Comparison of ENCODE assay signal across 17 mouse cellular contexts in genomic region chr1:84890005-84890393, GRCm38 (mm10). TPM values are rescaled to one million over a fixed set of nuclear protein-coding genes. Genes with fewer than 3 reads are reported as not detected.
DNase-seq lines count a peak whose midpoint lies in the region; ATAC-seq and TF ChIP-seq lines count a peak whose summit lies in the region.
"Had no signal": no experiment of that assay in that cellular context is flagged by ENCODE, and none has a peak within 500 bp of the region (broad histone marks: within the 10 kb centered on the region; RNA-seq: fewer than 3 reads in every experiment).

No protein-coding gene starts in this region.

- H3K4me3 ChIP-seq in kidney, embryonic 15.5 days (replicated peaks): no peak overlapping the region
- H3K4me3 ChIP-seq in forebrain, embryonic 15.5 days: no peak overlapping the region
- 0 out of 2 replicates have a peak overlapping the region, but pooled peaks have one; percentile 14 for H3K4me3 ChIP-seq in midbrain, embryonic 10.5 days
- no peak overlapping the region for H3K4me3 ChIP-seq in kidney, adult 2 months (ENCODE audit: insufficient read depth, low read depth, low read length)
- H3K4me3 ChIP-seq: erythroblast, embryonic 14.5 days; left cerebral cortex, adult 2 months; limb, embryonic 15.5 days; lung, embryonic 15.5 days had no signal

- no peak for TF ChIP-seq POLR2A in kidney, adult 2 months (IDR thresholded peaks at IDR 0.05; ENCODE audit: low read depth, low read length)

- WGBS in kidney, embryonic 15.5 days: 35% methylated on average over 7 of the region's 7 CpGs
- WGBS in forebrain, embryonic 15.5 days: 2% methylated on average over 7 of the region's 7 CpGs
- 11% methylated on average over 7 of the region's 7 CpGs for WGBS in midbrain, embryonic 10.5 days
- WGBS in kidney, adult 2 months: 54% methylated on average over 7 of the region's 7 CpGs

- 0 out of 2 replicates have a peak overlapping the region, but pooled peaks have one; percentile 14 for H3K4me2 ChIP-seq in kidney, embryonic 15.5 days
- peak overlapping the region; percentile 21 for H3K4me2 ChIP-seq in forebrain, embryonic 15.5 days (replicated peaks)
- H3K4me2 ChIP-seq: limb, embryonic 15.5 days; lung, embryonic 15.5 days had no signal

- H3K27me3 ChIP-seq in kidney, embryonic 15.5 days: no peaks in the 10 kb centered on the region
- no peaks in the 10 kb centered on the region for H3K27me3 ChIP-seq in forebrain, embryonic 15.5 days
- H3K27me3 ChIP-seq in midbrain, embryonic 10.5 days (ENCODE audit: low read depth, poor library complexity, severe bottlenecking): no peaks in the 10 kb centered on the region
- no peaks in the 10 kb centered on the region for H3K27me3 ChIP-seq in kidney, adult 2 months (replicated peaks; ENCODE audit: control insufficient read depth, insufficient read depth, low read length)
- H3K27me3 ChIP-seq: limb, embryonic 15.5 days; lung, embryonic 15.5 days had no signal

- no peaks in the 10 kb centered on the region for H3K4me1 ChIP-seq in kidney, embryonic 15.5 days
- H3K4me1 ChIP-seq in forebrain, embryonic 15.5 days: peaks cover 13% of the 10 kb centered on the region
- H3K4me1 ChIP-seq in midbrain, embryonic 10.5 days: peaks cover 25% of the 10 kb centered on the region
- no peaks in the 10 kb centered on the region for H3K4me1 ChIP-seq in kidney, adult 2 months (ENCODE audit: control insufficient read depth, insufficient read depth, low read length)
- H3K4me1 ChIP-seq: limb, embryonic 15.5 days; lung, embryonic 15.5 days had no signal

- ATAC-seq in kidney, embryonic 15.5 days (replicated peaks; ENCODE audit: low FRiP score): no peak
- ATAC-seq in forebrain, embryonic 15.5 days (replicated peaks): peak; percentile 81

- no peak overlapping the region for H3K9ac ChIP-seq in kidney, embryonic 15.5 days
- H3K9ac ChIP-seq in forebrain, embryonic 15.5 days (replicated peaks): no peak overlapping the region
- H3K9ac ChIP-seq: limb, embryonic 15.5 days; lung, embryonic 15.5 days had no signal

- H3K36me3 ChIP-seq in kidney, embryonic 15.5 days: no peaks in the 10 kb centered on the region
- no peaks in the 10 kb centered on the region for H3K36me3 ChIP-seq in forebrain, embryonic 15.5 days
- H3K36me3 ChIP-seq in midbrain, embryonic 10.5 days: no peaks in the 10 kb centered on the region
- H3K36me3 ChIP-seq in kidney, adult 2 months (ENCODE audit: control insufficient read depth, insufficient read depth, low read length): no peaks in the 10 kb centered on the region
- H3K36me3 ChIP-seq: limb, embryonic 15.5 days; lung, embryonic 15.5 days had no signal

- H3K27ac ChIP-seq in kidney, embryonic 15.5 days: no peak overlapping the region
- H3K27ac ChIP-seq in forebrain, embryonic 15.5 days (replicated peaks): peak overlapping the region; percentile 27
- peak overlapping the region; percentile 88 for H3K27ac ChIP-seq in midbrain, embryonic 10.5 days (replicated peaks)
- no peak overlapping the region for H3K27ac ChIP-seq in kidney, adult 2 months (ENCODE audit: insufficient read depth, low read depth, low read length)
- H3K27ac ChIP-seq: left cerebral cortex, adult 2 months; limb, embryonic 15.5 days; lung, embryonic 15.5 days had no signal

- H3K9me3 ChIP-seq in kidney, embryonic 15.5 days (replicated peaks): no peaks in the 10 kb centered on the region
- H3K9me3 ChIP-seq in forebrain, embryonic 15.5 days: no peaks in the 10 kb centered on the region
- no peaks in the 10 kb centered on the region for H3K9me3 ChIP-seq in midbrain, embryonic 10.5 days (replicated peaks)
- H3K9me3 ChIP-seq: limb, embryonic 15.5 days; lung, embryonic 15.5 days had no signal

- DNase-seq in kidney, postnatal 10 days: no peak
- peak; percentile 69 for DNase-seq in midbrain, embryonic 10.5 days (ENCODE audit: low spot score)
- DNase-seq in retina, embryonic 14.5 days (ENCODE audit: low spot score): peak; percentile 46
- no peak for DNase-seq in adrenal gland, postnatal 14 days
- no peak for DNase-seq in cerebellum, postnatal 4 days (ENCODE audit: low spot score in 2 of 2)
- no peak for DNase-seq in kidney, adult 2 months
- DNase-seq: cerebellum, adult 9-10 months; gastrocnemius, postnatal 36 days; kidney, postnatal 36 days; thymus, postnatal 25 days had no signal

- no peak for TF ChIP-seq CTCF in kidney, adult 2 months (conservative IDR thresholded peaks at IDR 0.05; ENCODE audit: insufficient read depth, insufficient read length, low read depth, low read length)

RNA-seq across cellular contexts. Expression of gene Slc16a14, which starts 44.9 kb away (rescaled TPM):
- polyA plus RNA-seq in kidney, embryonic 15.5 days (2015; fragmentation: Nextera tagmentation; extraction: Ambion mirVana): 0.37 and 0.47 TPM in 2 replicates
- 9.0 and 9.2 TPM in 2 replicates for polyA plus RNA-seq in forebrain, embryonic 15.5 days (2015; fragmentation: Nextera tagmentation; extraction: Ambion mirVana)
- 2.6 and 7.6 TPM in 2 replicates for polyA plus RNA-seq in midbrain, embryonic 10.5 days (2016; fragmentation: Nextera tagmentation; extraction: Ambion mirVana)
- total RNA-seq in adrenal gland, postnatal 14 days (2021): 0.53 and 1.9 TPM in 2 replicates
- 27.6 and 31.2 TPM in 2 replicates for polyA plus RNA-seq in kidney, adult 2 months (2012; rRNA removed)
- polyA plus RNA-seq: erythroblast, embryonic 14.5 days had no signal

RNA-seq across cellular contexts. Expression of gene Trip12, which starts 49.7 kb away (rescaled TPM):
- 61.5 and 65.3 TPM in 2 replicates for polyA plus RNA-seq in kidney, embryonic 15.5 days (2015; fragmentation: Nextera tagmentation; extraction: Ambion mirVana)
- 53.8 and 55.5 TPM in 2 replicates for polyA plus RNA-seq in forebrain, embryonic 15.5 days (2015; fragmentation: Nextera tagmentation; extraction: Ambion mirVana)
- 70.3 and 86.5 TPM in 2 replicates for polyA plus RNA-seq in midbrain, embryonic 10.5 days (2016; fragmentation: Nextera tagmentation; extraction: Ambion mirVana)
- 224 and 225 TPM in 2 replicates for total RNA-seq in adrenal gland, postnatal 14 days (2021)
- 26.6 and 35.7 TPM in 2 replicates for polyA plus RNA-seq in kidney, adult 2 months (2012; rRNA removed)

RNA-seq across cellular contexts. Expression of gene Fbxo36, which starts 50.4 kb away (rescaled TPM):
- polyA plus RNA-seq in kidney, embryonic 15.5 days (2015; fragmentation: Nextera tagmentation; extraction: Ambion mirVana): 10.4 and 11.1 TPM in 2 replicates
- polyA plus RNA-seq in forebrain, embryonic 15.5 days (2015; fragmentation: Nextera tagmentation; extraction: Ambion mirVana): 4.4 and 6.5 TPM in 2 replicates
- 9.8 and 10.9 TPM in 2 replicates for polyA plus RNA-seq in midbrain, embryonic 10.5 days (2016; fragmentation: Nextera tagmentation; extraction: Ambion mirVana)
- total RNA-seq in adrenal gland, postnatal 14 days (2021): 6.4 and 7.8 TPM in 2 replicates
- 28.7 and 32.3 TPM in 2 replicates for polyA plus RNA-seq in kidney, adult 2 months (2012; rRNA removed)
- total RNA-seq: monocyte, adult 5-6 weeks had no signal

Comparison
In these comparisons a context has a peak if more than half of its experiments do, and no peak if none do; other contexts are left out.
1. H3K27ac ChIP-seq: peak in forebrain, embryonic 15.5 days (single experiment) and midbrain, embryonic 10.5 days (single experiment); none in kidney, embryonic 15.5 days (single experiment) and kidney, adult 2 months (single experiment).
2. DNase-seq: peak in midbrain, embryonic 10.5 days (single experiment) and retina, embryonic 14.5 days (single experiment); none in kidney, postnatal 10 days (single experiment), adrenal gland, postnatal 14 days (single experiment), cerebellum, postnatal 4 days (0 of 2) and kidney, adult 2 months (single experiment).